Mouse (Mus musculus) thymus, adult 2 months (tissue): ENCODE measurements around the gene Myoc. TPM values are rescaled to one million over a fixed set of nuclear protein-coding genes. Genes with fewer than 3 reads are reported as not detected.
A peak's percentile ranks its signal among the peaks of the same experiment; 100 is the strongest.
"Not testable (repeated sequence)": the region's sequence is repeated elsewhere in the genome, so short reads cannot be mapped to it uniquely, and the experiment has no call there.

ENCODE experiments used
- DNase-seq: peaks from one replicate; pipeline ENCODE4 v3.0.0; 2021
- H3K27ac ChIP-seq: fragments of 200-500 bp; 2 replicates; pipeline ENCODE4 v1.5.1; 2012; ENCODE audit warnings: low read length, control low read depth; ENCODE audit not compliant: control insufficient read depth, insufficient read depth
- H3K27me3 ChIP-seq: fragments of 200-500 bp; 2 replicates; pipeline ENCODE4 v1.6.1; 2012; ENCODE audit warnings: mild to moderate bottlenecking, low read length, moderate library complexity, mixed read lengths; ENCODE audit not compliant: control insufficient read depth, insufficient read depth
- H3K36me3 ChIP-seq: fragments of 200-500 bp; 2 replicates; pipeline ENCODE4 v1.6.1; 2012; ENCODE audit warnings: mild to moderate bottlenecking, low read length, moderate library complexity; ENCODE audit not compliant: control insufficient read depth, insufficient read depth
- H3K4me1 ChIP-seq: fragments of 200-500 bp; replicated peaks from 2 replicates; pipeline ENCODE4 v1.6.1; 2012; ENCODE audit warnings: low read length; ENCODE audit not compliant: control insufficient read depth, insufficient read depth
- H3K4me3 ChIP-seq: fragments of 200-500 bp; 2 replicates; pipeline ENCODE4 v1.5.1; 2012; ENCODE audit warnings: mild to moderate bottlenecking, low read length, control low read depth, moderate library complexity; ENCODE audit not compliant: control insufficient read depth, insufficient read depth
- CTCF ChIP-seq: fragments of 200-500 bp; IDR thresholded peaks from 2 replicates; pipeline ENCODE4 v1.5.1; 2012; ENCODE audit warnings: mild to moderate bottlenecking, control low read depth, low read length, moderate library complexity, borderline replicate concordance; ENCODE audit not compliant: control insufficient read depth, poor library complexity, insufficient read depth; ENCODE audit errors: extremely low read depth
- POLR2A ChIP-seq: fragments of 200-500 bp; IDR thresholded peaks from 2 replicates; pipeline ENCODE4 v1.6.1; 2012; ENCODE audit warnings: mild to moderate bottlenecking, low read length, control low read depth, moderate library complexity; ENCODE audit not compliant: control insufficient read depth, poor library complexity, insufficient read depth; ENCODE audit errors: extremely low read depth
- WGBS: fragments of 180-500 bp; shearing (Covaris S2); methylation state at CpG from one replicate; pipeline ENCODE4 v1.1.7; 2018; 5-methylcytosine and 5-hydroxymethylcytosine counted together
- polyA plus RNA-seq: library from polyadenylated mRNA; depleted of rRNA; stranded (reverse); fragments of >200 nt; gene quantifications from 2 replicates; pipeline ENCODE4 v1.2.3, GENCODE M21; 2012

The Myoc gene
- polyA plus RNA-seq, 1 experiment: 0.92 TPM

GRCm38 (mm10) chr1:162609633-162610250 lies 29.2 kb upstream of the Myoc start:
- no peaks in the 10 kb centered on the region for H3K27me3 ChIP-seq
- no peak for DNase-seq
- no peak overlapping the region for H3K4me3 ChIP-seq
- WGBS: 80% methylated on average over 9 of the region's 9 CpGs
- TF ChIP-seq POLR2A: no peak
- TF ChIP-seq CTCF: no peak
- no peaks in the 10 kb centered on the region for H3K4me1 ChIP-seq
- no peaks in the 10 kb centered on the region for H3K36me3 ChIP-seq
- no peak overlapping the region for H3K27ac ChIP-seq

DNA sequence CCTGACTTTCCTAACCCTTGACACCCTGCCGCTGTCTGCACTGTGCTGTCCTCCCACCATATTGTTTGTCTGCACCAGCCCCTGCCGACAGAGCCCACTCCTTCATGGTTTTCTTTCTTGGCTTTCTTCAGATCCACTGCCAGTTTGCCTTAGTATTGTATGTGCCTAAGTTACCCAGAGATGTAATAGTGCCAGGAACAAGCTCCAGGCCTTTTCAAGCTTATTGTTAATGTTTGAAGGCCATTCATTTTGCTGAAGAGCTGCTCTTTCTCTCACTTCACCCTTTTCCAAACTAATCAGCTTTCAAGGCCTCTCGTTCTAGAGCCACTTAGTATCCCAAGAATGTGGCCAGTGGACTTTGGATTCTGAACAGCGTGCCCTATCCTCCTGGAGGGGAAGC lies 27.8 kb upstream of the Myoc start:
- Histone ChIP-seq H3K4me1 (no peaks in the 10 kb centered on the region), H3K36me3 (no peaks in the 10 kb centered on the region), H3K4me3 (no peak overlapping the region), H3K27me3 (no peaks in the 10 kb centered on the region), H3K27ac (no peak overlapping the region)
- TF ChIP-seq POLR2A (no peak), CTCF (no peak)
- no peak for DNase-seq
- 94% methylated on average over 4 of the region's 4 CpGs for WGBS

- no peak for DNase-seq
- no peaks in the 10 kb centered on the region for H3K36me3 ChIP-seq
- WGBS: 91% methylated on average over 1 of the region's 1 CpGs
Observed at GRCm38 (mm10) chr1:162615511-162615910, 23.4 kb upstream of the Myoc start.

DNA sequence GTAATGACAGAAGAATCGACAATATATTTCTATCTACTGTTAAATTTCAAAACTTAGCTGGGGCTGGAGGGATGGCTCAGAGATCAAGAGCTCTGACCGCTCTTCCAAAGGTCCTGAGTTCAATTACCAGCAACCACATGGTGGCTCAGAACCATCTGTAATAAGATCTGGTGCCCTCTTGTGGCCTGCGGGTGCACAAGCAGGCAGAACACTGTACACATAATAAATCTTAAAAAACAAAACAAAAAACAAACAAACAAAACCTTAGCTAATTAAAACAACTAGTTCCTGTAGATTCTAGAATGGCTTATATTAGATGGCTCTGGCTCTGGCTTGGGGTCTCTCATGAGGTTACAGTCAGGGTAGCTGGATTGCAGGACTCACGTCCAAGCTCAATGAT lies 18.5 kb upstream of the Myoc start:
- TF ChIP-seq CTCF: no peak
- TF ChIP-seq POLR2A: no peak
- Histone ChIP-seq H3K4me3 (no peak overlapping the region), H3K27ac (no peak overlapping the region), H3K4me1 (0 out of 2 replicates have a peak, but pooled peaks cover 2% of the 10 kb centered on the region), H3K27me3 (no peaks in the 10 kb centered on the region), H3K36me3 (no peaks in the 10 kb centered on the region)
- WGBS: 77% methylated on average over 4 of the region's 4 CpGs
- peak; percentile 16 for DNase-seq

More at GRCm38 (mm10) chr1:162615511-162615910, 23.4 kb upstream of the Myoc start:
- H3K4me3 ChIP-seq: no peak overlapping the region
- H3K27ac ChIP-seq: no peak overlapping the region
- no peaks in the 10 kb centered on the region for H3K27me3 ChIP-seq
- H3K4me1 ChIP-seq: no peaks in the 10 kb centered on the region
- TF ChIP-seq CTCF: no peak
- TF ChIP-seq POLR2A: no peak

- Histone ChIP-seq H3K4me1 (0 out of 2 replicates have a peak, but pooled peaks cover 5% of the 10 kb centered on the region), H3K27ac (no peak overlapping the region), H3K4me3 (no peak overlapping the region), H3K27me3 (no peaks in the 10 kb centered on the region), H3K36me3 (no peaks in the 10 kb centered on the region)
- WGBS: 52% methylated on average over 4 of the region's 4 CpGs
- no peak for TF ChIP-seq CTCF
- TF ChIP-seq POLR2A: no peak
- no peak for DNase-seq
Observed at GRCm38 (mm10) chr1:162623895-162624294, 15.1 kb upstream of the Myoc start.

DNA sequence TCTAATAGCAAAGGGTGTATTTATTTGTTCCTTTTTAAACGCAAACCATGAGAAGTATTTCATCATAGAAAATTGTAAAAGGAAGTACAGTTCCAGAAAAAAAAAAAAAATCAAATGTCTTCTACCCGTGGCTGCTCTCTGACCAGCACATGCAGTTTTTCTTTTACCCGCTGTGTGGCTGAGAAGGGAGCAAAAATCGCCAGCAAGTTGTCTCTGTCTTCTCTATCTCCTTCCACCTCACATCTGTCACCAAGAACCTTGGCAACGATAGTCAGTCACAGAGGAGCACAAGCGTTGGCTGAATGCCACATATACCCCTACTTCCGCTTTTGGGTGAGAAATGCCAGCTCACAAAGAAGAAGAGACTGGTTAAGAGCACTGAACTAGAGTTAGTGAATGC lies 13.7 kb upstream of the Myoc start:
- Histone ChIP-seq H3K4me1 (0 out of 2 replicates have a peak, but pooled peaks cover 5% of the 10 kb centered on the region), H3K27ac (no peak overlapping the region), H3K36me3 (no peaks in the 10 kb centered on the region), H3K4me3 (no peak overlapping the region), H3K27me3 (no peaks in the 10 kb centered on the region)
- TF ChIP-seq POLR2A (no peak), CTCF (no peak)
- 4% methylated on average over 7 of the region's 7 CpGs for WGBS
- peak; percentile 29 for DNase-seq

GRCm38 (mm10) chr1:162627821-162628220 lies 11.1 kb upstream of the Myoc start:
- H3K4me1 ChIP-seq, H3K27ac ChIP-seq, DNase-seq, H3K27me3 ChIP-seq, H3K36me3 ChIP-seq, H3K4me3 ChIP-seq: not testable (repeated sequence)
- 88% methylated on average over 4 of the region's 4 CpGs for WGBS

- not testable (repeated sequence) for H3K36me3 ChIP-seq, DNase-seq, H3K27me3 ChIP-seq, H3K4me3 ChIP-seq, H3K27ac ChIP-seq, H3K4me1 ChIP-seq
- WGBS: 98% methylated on average over 15 of the region's 15 CpGs
Observed at GRCm38 (mm10) chr1:162628326-162628725, 10.6 kb upstream of the Myoc start.

GRCm38 (mm10) chr1:162635291-162635931 lies 3.5 kb upstream of the Myoc start:
- H3K4me3 ChIP-seq, H3K27ac ChIP-seq, H3K4me1 ChIP-seq, H3K27me3 ChIP-seq, DNase-seq, H3K36me3 ChIP-seq: not testable (repeated sequence)
- WGBS: 78% methylated on average over 1 of the region's 1 CpGs
